Mouse (Mus musculus) bone marrow, adult 2 months (tissue): ENCODE data around the gene Prkaa2.

Experiments
- CTCF ChIP-seq: fragments of 200-500 bp; IDR thresholded peaks from 2 replicates; pipeline ENCODE4 v1.5.1; 2011; ENCODE audit warnings: low read length, control low read depth; ENCODE audit not compliant: control insufficient read depth, insufficient read depth
- POLR2A ChIP-seq: fragments of 200-500 bp; IDR thresholded peaks from 2 replicates; pipeline ENCODE4 v1.6.1; 2011; ENCODE audit warnings: low read depth, mild to moderate bottlenecking, control low read depth, low read length, borderline replicate concordance; ENCODE audit not compliant: control insufficient read depth

GRCm38 (mm10) chr4:105031104-105031503 lies 78.6 kb downstream of the Prkaa2 start:
- TF ChIP-seq CTCF (no peak), POLR2A (no peak)
